Mouse (Mus musculus): ENCODE measurements around the gene Coq6.

GRCm38 (mm10) chr12:84327111-84327512 lies 34.3 kb upstream of the Coq6 start:
- TF ChIP-seq GATA1 (IDR thresholded peaks at IDR 0.05; ENCODE audit: low read length) (no peak), TAL1 (IDR thresholded peaks at IDR 0.05; ENCODE audit: low read length) (no peak)
